Mouse (Mus musculus) left cerebral cortex, adult 9 months (tissue): Measurements from ENCODE around the gene Flvcr2.
"Not testable (repeated sequence)": the region's sequence is repeated elsewhere in the genome, so short reads cannot be mapped to it uniquely, and the experiment has no call there.

Experiments used
- DNase-seq, 2 experiments: peaks; one replicate each; pipeline ENCODE4 v3.0.0; 2022; ENCODE audit warnings: low spot score in 2 of 2

Gene Flvcr2

DNA sequence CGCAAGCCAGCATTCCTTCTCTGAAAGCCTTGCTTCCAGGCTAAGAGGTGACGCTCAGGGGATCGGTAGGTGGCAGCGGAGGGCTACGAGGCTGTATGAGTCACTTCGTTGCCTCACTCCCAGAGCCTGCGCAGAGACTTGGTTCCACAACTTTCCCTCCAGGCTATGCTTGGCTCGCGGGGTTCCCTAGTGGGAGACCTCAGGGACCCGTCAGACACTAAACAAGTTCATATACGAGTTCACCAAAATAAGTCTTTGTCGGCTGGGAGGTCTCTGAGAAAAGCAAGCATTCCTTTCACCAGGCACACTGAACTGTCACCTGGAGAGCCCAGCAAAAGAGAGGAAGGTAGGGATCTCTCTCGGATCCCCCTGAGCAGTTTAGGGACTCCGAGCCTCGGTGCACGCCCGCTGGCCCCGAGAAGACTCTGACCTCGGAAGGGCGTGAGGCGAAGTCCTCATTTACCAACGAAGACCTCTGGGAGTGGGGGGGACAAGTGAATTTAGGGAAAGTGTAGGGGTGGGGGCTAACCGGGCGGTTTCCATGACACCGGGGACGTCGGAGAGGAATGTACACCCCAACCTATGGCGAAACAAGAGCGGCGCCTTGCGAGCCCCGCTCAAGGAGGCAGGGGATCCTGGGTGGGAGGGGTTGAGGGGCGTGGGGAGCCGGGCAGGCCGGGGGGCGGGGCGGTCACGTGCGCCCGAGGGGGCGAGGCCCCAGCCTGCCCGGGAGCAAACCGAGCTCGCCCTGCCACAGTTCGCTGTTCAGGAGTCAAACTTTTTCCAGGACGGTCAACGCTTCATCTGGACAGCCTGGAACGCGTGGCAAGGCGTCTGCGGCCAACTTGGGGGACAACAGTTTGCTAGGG is at the start of gene Flvcr2:
TSS of gene Flvcr2 (plus strand) at position 713 of the 869 bp plus-strand sequence.
- DNase-seq = peak; percentile 9 to 69

DNA sequence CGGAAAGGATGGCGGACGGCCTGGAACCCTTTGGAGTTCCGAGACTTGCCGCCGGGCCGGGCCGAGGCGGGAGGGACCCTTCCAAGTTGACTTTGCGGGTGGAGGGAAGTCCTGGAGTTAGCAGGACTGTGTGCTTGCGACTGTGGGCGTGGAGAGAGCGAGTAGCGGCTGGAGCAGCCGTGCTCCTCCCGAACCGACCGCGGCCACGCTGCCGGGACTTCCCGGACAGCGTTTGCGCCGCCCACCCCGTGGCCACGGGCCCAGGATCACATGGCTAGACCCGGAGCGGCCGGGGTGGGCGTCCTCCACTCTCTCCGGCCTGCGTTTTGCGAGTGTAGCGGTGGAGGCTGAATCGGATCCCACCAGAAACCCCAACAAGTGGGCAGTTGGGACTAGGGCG is 48.2 kb upstream of the Flvcr2 start:
- not testable (repeated sequence) for DNase-seq

DNA sequence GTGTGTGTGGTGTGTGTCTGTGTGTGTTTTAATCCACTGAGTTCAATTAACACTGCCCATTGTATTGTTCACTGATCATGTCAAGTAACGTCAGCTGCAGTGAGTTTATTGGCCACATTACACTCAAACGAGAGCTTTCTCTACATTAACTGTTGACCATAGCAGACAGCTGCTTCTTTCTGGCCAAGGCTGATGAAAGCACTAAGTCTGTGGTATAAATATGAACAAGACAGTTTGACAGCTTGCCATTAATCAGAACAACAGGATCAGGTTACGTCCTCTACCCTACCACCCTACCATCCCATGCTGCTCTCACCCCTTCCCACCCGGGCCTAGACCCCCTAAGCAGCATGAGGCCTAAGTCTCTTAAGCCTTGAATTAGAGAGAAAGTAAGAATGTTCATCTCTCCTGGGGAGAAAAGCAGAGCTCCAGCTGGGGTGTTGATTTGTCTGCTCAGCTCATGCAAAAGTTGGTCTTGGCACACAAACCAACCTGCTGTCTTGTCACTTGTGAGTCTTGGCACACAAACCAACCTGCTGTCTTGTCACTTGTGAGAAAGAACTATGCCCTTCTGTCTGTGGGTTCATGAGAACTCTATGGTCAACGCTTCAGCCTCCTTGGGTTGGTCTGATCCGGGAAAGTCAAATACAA is 46.0 kb upstream of the Flvcr2 start:
- no peak for DNase-seq

DNA sequence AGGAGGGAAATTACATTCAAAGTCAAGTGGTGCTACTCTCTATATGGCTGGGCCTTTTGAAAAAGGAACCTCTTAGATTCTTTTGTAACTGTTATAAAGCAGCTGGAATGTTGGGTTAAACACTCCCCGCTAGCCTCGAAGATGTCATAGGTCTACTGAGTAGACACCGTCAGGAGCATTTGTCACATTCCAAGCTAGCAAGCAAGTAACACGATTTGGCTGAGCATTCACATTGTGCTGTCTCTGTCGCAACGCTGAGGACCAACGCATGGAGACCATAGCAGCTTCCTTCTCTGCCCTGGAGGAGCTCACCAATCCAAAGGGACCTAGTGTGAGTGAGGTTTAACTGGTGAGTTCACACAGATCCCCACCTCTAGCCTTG is 45.5 kb upstream of the Flvcr2 start:
- DNase-seq = no peak

DNA sequence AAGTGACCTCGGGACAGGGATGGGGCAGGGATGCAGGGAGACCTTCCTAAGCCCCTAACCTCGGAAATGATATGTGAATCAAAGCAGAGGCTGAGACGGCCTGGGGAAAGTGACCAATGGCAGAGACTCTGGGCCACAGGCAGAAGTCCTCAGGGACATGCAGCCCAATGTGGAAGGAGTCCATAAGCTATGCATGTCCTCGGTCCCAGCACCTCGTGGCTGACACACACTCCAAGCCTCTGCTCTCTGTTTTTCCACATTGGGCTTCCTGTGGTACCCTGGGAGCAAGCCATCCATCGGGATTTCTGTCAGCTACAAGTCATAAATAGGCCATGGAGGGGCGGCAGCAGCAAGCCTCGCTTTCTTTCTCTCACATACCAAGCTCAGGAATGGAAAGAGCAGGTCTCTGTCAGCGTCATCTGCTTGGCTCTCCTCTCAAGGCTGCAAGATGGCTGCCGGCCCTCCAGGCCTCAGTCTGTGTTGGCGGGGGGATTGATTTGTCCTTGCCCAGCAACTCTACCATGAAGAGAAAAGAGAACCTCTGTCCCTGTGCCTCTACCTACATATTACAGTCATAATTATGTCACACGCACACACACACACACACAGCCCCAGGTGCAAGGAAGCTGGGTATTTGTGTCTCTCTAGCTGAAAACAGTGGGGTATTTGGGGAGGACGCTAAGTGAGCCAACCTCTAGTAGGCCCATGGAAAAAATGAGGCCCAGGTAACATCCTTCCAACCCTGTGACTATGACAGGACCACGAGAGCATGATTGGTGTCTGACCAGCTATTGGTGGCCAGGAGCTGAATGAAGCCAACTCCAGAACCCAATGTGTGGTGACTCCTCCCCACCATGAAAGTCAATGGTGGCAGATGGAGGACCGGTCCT is 43.9 kb upstream of the Flvcr2 start:
- DNase-seq = no peak

DNA sequence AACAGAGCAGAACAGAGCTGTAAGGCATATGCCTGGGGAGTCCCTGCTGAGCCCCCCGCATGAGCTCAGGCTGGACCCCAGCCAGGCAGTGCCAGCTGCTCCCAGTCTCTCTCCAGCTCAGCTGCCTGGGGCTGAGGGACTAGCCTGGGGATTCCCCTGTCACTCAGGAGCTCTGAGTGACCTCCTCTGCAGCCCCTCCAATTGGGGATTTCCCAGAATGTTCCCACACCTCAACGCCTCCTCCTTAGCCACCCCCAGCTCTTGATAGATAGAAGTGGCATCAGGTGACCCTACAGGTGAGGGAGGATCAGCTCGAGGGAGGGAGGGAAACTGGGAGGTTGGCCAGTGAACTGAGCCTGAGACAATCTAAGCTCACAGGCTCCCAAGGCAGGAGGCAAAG is 42.8 kb upstream of the Flvcr2 start:
- no peak for DNase-seq

DNA sequence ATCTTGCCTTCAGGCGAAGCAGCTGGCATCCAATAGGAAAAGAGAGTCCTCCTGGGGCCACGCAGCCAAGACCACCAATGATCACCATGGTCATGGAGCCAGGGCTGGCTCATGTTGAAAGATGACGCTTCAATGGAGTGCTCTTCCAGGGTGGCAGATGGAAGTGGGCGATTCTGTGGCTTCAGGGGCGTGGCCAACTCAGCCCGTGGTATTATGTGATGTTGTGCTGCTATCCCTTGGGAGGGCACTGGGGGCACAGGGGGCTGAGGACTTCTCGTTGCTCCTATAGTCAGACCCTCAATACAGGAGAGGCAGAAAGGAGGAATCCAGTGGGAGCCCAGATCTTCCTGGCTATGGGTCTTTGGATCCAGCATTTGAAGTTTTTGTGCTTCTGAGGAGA is 41.8 kb upstream of the Flvcr2 start:
- no peak for DNase-seq

DNA sequence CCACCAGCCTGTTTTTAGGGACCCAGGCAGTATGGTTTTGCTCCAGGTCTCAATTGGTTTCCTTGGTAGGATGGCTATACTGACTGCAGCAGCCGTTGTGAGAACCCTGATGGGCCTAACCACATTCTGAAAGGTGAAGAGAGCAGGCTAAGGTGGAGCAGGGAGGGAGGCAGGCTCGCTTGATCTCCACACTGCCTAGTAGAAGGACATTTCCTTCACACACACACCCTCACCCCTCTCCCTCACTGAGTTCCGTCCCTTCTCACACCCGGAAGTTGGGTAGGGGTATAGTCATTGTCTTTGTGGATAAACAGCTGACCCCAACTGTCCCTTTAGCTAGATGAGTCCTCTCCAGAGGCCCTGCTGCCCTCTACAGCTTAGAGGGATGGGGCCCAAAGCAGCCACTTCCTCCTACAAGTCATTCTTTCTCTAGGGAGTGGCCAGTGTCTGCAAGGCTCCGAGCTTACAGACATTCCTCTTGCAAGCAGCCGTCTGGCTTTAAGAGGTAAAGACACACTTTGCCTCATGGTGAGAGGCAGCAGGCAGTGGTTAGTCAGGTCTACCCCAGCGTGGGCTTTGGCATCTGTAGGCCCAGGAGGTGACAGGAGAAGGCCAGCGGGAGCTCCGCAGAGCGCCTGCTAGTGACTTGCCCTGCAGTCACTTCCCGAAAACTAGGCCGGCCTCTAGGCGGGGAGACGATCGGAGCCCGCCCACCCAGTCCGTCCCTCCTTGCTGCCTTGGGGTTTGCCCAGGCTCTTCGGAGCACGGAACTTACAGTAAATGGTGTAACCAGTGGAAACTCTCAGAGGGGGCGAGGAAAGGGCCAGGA is 41.1 kb upstream of the Flvcr2 start:
- peak; percentile 16 to 46 for DNase-seq

DNA sequence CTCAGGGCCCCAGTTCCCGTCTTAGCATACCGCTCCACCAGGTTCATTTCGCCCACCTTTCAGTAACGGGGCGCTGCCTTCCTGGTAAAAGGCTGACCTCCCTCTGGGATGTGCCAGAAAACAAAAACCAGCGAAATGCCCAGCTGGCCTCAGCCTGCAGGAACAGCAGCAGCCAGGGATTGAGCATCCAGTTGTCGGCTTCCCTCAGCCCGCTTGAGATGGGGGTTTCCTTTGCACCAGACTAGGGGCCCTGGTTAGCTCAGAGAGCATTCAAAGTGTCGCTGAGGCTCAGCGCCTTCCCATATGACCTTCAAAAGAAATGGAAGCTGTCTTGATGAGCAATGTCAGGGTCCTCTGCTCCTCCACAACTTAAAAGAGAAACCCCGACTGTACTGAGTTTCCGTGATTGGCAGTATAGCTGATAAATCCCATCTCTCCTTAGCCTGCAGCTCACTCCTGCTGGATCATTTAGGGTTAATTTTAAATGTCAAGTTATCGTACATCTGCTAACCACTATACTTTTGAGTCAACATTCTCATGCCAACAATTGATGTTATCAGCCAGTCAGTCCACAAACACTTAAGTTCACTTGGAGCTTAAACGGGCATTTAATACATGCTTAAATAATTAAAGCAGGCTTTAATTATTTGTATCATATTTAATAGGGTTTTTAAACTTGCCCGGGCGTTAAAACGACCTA is 40.4 kb upstream of the Flvcr2 start:
- no peak for DNase-seq

DNA sequence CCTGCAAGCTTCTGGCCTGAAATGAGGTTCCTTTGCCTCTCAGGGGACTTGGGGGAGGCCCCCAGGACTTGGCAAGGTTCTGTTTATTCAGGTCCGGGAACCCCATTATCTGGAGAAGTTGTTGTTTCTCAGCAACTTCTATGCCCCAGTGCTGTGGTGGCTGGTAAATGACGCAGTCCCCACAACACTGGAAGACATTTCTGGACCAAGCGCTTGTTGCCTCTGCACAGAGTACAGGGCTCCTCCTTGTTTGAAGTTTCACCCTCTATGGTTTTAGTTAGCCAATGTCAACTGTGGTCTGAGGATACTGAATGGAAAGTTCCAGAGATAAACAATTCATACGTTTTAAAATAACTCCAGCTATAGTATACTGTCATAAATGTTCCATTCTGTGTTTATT is 39.4 kb upstream of the Flvcr2 start:
- no peak for DNase-seq

DNA sequence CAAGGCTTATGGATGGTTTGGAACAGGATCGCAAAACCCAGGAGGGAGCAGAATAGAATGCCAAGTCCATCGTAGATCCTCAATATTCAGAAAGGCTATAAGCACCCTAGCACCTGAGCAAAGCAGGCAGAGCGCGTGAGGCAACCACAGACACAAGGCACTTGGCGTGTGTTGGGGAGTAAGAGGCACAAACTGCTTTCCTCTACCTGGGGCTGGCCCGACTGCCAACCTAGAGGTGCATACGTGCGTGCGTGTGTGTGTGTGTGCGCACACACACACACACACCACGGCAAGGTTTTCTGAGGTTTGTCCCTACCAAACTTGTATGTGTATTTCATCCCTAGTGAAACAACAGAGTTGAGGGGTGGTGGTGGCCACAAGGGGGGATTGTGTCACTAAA is 38.9 kb upstream of the Flvcr2 start:
- no peak for DNase-seq

DNA sequence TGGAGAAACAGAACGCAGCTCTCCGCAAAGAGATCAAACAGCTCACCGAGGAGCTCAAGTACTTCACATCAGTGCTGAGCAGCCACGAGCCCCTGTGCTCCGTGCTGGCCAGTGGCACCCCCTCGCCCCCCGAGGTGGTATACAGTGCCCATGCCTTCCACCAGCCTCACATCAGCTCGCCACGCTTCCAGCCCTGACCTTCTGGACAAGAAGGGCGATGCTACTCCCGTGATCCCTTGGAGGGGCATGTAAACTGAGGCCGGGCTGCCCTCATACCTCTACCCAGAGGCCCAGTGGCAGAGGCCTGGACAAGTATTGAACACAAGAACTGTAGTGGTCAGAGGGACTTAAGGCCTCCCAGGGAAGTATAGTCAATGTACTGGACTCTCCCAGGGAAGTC is 37.8 kb upstream of the Flvcr2 start:
- no peak for DNase-seq

DNA sequence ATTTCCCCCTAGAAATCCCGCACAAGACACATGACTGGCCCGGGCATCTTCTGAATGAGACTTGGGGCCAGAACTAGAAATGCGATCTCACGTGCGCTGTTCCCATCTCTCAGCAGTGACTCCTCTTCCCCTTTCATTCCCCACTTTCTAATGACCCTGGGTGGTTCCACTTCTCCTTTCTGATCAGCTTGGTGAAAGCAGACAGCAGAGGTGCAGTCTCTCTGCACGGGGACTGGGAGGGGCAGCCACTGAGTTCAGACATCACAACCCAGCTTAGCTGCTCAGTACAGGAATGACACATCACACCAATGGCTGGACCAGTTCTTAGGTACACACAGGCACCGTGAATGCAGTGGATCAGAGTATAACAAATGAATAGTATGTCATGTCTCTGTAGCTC is 35.6 kb upstream of the Flvcr2 start:
- no peak for DNase-seq

DNA sequence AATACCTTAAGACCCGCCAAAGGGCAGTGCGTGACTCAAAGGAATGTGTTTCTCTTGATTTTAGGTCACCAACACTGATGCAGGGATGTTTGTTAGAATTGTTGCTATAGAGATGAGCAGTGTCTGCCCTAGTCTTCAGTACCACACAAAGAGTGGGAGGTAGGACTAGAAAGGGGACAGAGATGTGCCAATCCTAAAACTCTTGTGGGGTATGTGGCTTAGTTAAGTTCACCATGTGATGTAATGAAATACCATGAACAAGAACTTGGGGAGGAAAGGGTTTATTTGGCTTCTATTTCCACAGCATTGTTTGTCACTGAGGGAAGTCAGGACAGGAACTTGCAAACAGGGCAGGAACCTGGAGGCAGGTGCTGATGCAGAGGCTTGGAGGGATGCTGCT is 33.8 kb upstream of the Flvcr2 start:
- DNase-seq = no peak

DNA sequence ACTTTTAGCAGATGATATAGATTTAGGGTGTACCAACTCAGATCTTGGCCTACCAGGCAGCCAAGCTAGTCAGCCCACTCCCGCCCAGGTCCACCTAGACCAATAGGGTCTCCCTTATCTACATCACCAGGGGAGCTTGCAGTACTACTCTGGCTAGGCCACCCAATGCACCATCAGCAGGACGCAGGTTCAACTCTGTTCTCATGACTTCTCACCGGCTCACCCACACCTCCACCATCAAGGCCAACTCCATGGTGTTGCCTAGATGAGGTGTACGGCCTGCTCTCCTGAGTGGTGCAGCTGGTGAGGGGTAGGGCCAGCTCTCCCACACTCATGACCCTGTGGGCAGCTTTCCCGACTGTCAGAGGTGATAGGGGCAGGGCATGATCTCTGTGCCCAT is 32.2 kb upstream of the Flvcr2 start:
- DNase-seq = no peak

DNA sequence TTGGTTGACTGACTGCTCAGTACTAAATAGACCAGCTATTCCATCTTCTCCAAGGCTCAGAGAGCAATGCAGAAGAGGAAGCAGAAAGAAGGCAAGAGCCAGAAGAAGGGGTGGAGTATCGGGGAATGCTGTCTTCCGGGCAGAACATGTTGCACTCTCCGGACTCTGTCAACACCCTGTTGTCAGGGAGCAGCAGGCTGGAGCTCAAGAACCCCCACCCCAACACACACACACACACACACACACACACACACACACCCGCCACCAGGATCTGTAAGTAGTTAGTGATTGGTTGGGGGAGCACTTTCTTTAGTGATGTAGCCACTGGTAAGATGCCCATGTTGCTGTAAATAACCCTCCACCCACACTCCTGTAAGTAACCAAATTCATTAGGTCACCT is 21.0 kb upstream of the Flvcr2 start:
- DNase-seq = no peak

DNA sequence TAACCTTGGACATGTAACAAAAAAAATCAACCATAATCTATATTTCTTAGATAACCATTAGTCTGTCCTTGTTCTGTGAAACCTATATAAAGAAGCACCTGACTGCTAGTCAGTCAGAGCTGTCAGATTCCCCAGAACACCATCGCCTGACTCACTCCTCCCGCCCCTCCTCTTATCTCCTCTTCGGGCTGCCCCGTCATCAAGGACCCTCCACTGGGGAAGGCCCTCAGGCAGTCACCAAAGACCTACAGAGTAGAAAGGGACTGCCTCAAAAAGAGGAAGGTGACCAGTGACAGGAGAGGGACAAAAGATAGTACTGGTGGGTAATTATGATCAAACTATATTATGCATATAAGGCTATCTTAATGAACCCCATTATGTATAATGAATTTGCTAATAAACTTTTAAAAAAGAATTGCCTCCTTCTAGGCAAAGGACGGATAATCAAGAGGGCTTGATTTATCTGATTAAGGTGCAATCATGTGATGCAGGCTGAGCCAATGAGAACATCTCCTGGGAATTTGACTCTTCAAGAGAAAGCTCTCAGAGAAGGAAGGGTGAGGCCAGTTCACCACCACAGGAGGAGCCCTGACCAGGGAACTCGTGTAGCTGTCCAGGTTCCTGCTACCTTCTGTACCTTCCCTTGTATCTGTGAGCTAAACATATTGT is 19.5 kb upstream of the Flvcr2 start:
- no peak for DNase-seq

DNA sequence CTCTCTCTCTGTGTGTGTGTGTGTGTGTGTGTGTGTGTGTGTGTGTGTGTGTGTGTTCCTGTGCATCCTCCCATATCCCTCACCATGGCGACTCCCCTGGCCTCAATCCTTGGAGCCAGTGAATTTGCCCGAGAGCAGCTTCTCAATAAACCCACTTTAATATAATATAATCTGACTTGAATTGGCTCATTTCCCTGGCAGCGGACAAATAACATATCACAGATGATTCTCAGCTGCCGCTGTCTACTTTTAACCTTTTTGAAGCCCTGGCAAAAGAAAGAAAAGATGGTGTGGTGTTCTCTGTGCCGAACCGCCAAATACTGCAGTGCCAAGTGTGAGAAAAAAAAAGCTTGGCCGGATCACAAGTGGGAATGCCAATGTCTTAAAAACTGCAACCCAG is 18.2 kb upstream of the Flvcr2 start:
- DNase-seq = no peak

DNA sequence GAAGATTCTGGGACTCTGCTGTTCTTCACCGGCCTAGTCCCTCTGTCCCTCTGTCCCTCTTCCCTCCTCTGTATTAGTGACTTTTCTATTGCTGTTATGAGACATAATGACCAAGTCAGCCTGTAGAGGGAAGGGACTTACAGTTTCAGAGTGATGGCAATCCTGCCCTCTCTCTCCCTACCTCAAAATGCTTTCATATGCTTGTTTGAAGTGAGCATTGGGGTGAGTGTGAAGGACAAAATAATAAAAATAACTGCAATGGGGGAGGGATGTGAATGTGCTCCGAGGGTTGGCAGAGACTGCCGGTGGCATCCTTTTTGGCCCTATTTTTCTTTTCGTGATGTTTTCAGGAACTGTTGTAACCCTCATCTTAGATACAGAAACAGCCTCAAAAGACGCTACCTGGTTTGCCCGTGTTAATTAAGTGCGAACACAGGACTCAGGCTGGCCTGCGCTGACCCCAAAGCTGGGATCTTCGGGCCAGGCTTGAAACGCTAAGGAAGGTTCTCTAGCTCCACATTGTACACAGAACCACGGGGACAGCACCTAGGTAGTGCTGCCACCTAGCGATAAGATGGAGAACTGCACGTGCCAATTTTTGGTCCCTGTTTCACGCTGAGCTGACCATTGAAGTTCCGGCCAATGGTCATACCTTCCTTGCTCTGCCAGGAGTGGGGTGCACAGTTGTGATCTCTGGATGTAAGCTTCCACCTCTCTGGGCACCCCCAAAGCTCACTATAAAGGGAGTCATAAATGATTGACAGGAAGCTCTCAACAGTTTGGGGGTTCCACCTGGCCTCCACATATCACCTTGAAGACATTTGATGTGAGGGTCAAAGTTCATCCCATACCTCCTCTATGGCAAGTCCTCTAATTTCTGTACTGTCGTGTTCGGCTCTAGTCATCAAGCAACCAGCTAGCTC is 17.1 kb upstream of the Flvcr2 start:
- peak in 1 of 2 experiments; percentile 68 for DNase-seq
